Mouse (Mus musculus): ENCODE measurements at regions not wholly inside any gene's neighbourhood (a gene's known extent, or its start where the extent isn't known, plus 50 kb on each side); places are given as distances from the start of the nearest gene placed in this dataset.

DNA sequence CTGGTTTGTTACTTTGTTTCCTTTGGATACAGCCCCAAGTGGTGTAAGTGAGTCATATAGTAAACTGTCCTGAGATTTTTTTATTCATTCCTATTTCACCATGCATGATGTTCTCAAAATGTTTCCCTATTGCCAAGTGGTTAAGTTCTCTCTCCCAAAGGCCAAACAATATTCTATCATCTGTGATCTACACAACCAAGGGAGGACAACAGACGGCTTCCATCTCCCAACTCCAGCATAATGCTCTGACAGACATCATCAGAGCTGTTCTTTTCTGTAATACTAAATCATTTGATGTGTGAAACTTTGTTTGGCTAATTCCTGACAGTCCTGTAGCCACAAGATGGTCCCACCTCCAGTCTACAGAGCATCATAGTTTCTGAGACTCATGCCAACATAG, 155.2 kb upstream of the Spred2 start:
- TF ChIP-seq MAFK (IDR thresholded peaks at IDR 0.05; ENCODE audit: insufficient read depth, low read depth, low read length) (no peak), CHD2 (IDR thresholded peaks at IDR 0.05; ENCODE audit: low read depth, low read length) (no peak), HCFC1 (IDR thresholded peaks at IDR 0.05; ENCODE audit: borderline replicate concordance, insufficient read depth, low read length) (no peak), ZC3H11A (IDR thresholded peaks at IDR 0.05; ENCODE audit: borderline replicate concordance, low read depth, low read length) (no peak)

Measured in ES-E14 (cell line).